Mouse (Mus musculus) stomach, embryonic 16.5 days (tissue): ENCODE measurements around the gene Aanat. TPM values are rescaled to one million over a fixed set of nuclear protein-coding genes. Genes with fewer than 3 reads are reported as not detected.

Source experiments
- ATAC-seq: fragments of 200-750 bp; cut with Nextera tagmentation; 2 replicates; pipeline ENCODE4 v1.8.0; 2017; ENCODE audit warnings: moderate number of reproducible peaks, moderate TSS enrichment; ENCODE audit not compliant: insufficient read depth, low FRiP score
- H3K27ac ChIP-seq: fragments of 300-500 bp; sonication (generic); 2 replicates; pipeline ENCODE4 v1.5.1; 2014; ENCODE audit warnings: low read length
- H3K27me3 ChIP-seq: fragments of 300-500 bp; sonication (generic); 2 replicates; pipeline ENCODE4 v1.6.1; 2014; ENCODE audit warnings: low read length, control low read depth, mixed read lengths; ENCODE audit not compliant: control insufficient read depth, insufficient read depth
- H3K36me3 ChIP-seq: fragments of 300-500 bp; sonication (generic); 2 replicates; pipeline ENCODE4 v1.6.1; 2014; ENCODE audit warnings: low read length; ENCODE audit not compliant: control insufficient read depth, insufficient read depth
- H3K4me1 ChIP-seq: fragments of 300-500 bp; sonication (generic); 2 replicates; pipeline ENCODE4 v1.6.1; 2014; ENCODE audit warnings: low read length, control low read depth, mixed read lengths; ENCODE audit not compliant: control insufficient read depth, insufficient read depth
- H3K4me2 ChIP-seq: fragments of 300-500 bp; sonication (generic); 2 replicates; pipeline ENCODE4 v1.6.1; 2014; ENCODE audit warnings: low read depth, low read length, mixed read lengths
- H3K4me3 ChIP-seq: fragments of 300-500 bp; sonication (generic); replicated peaks from 2 replicates; pipeline ENCODE4 v1.5.1; 2014; ENCODE audit warnings: mild to moderate bottlenecking, low read length
- H3K9ac ChIP-seq: fragments of 300-500 bp; sonication (generic); 2 replicates; pipeline ENCODE4 v1.6.1; 2014; ENCODE audit warnings: low read length
- H3K9me3 ChIP-seq: fragments of 300-500 bp; sonication (generic); replicated peaks from 2 replicates; pipeline ENCODE4 v1.6.1; 2016; ENCODE audit warnings: low read length, control low read depth; ENCODE audit not compliant: control insufficient read depth
- WGBS: fragments of 180-500 bp; shearing (Covaris S2); extraction: QIAGEN DNeasy Blood & Tissue Kit; methylation state at CpG from one replicate; pipeline ENCODE4 v1.1.7; 2014; 5-methylcytosine and 5-hydroxymethylcytosine counted together
- polyA plus RNA-seq: library from polyadenylated mRNA; unstranded; fragments of >200 nt; fragmentation: Nextera tagmentation; extraction: Ambion mirVana; gene quantifications from 2 replicates; pipeline ENCODE4 v1.2.1, GENCODE M21; 2015

Aanat gene
- polyA plus RNA-seq, 1 experiment from 2014 or later: not detected

GRCm38 (mm10) chr11:116581376-116581814 lies 4.8 kb upstream of the Aanat start, which contains the start of gene Ube2o:
Gene Ube2o (minus strand): TSS chr11:116581447.
- Histone ChIP-seq H3K4me2 (peak within 1 kb of the TSS; percentile 89), H3K27me3 (no peaks in the 10 kb centered on the region), H3K27ac (peak within 1 kb of the TSS; percentile 43), H3K36me3 (no peaks in the 10 kb centered on the region), H3K4me3 (peak within 1 kb of the TSS; percentile 94), H3K9ac (peak within 1 kb of the TSS; percentile 81), H3K9me3 (no peaks in the 10 kb centered on the region), H3K4me1 (peaks cover 14% of the 10 kb centered on the region; the same call in 1 of the 2 replicates)
- peak; percentile 89 for ATAC-seq
- 2% methylated on average over 50 of the region's 51 CpGs for WGBS

- Histone ChIP-seq H3K4me2 (no peak overlapping the region), H3K27me3 (no peaks in the 10 kb centered on the region), H3K9me3 (no peaks in the 10 kb centered on the region), H3K27ac (no peak overlapping the region), H3K9ac (no peak overlapping the region), H3K36me3 (no peaks in the 10 kb centered on the region), H3K4me1 (no peaks in the 10 kb centered on the region), H3K4me3 (no peak overlapping the region)
- ATAC-seq: no peak
- 62% methylated on average over 6 of the region's 6 CpGs for WGBS
Measured at GRCm38 (mm10) chr11:116585682-116586081, 550 bp upstream of the Aanat start.

GRCm38 (mm10) chr11:116586801-116587631 lies 784 bp downstream of the Aanat start:
- H3K27me3 ChIP-seq: no peaks in the 10 kb centered on the region
- no peaks in the 10 kb centered on the region for H3K36me3 ChIP-seq
- H3K4me1 ChIP-seq: no peaks in the 10 kb centered on the region
- H3K9me3 ChIP-seq: no peaks in the 10 kb centered on the region
- H3K27ac ChIP-seq: no peak overlapping the region
- WGBS: 23% methylated on average over 23 of the region's 23 CpGs
- peak; percentile 66; the same call in 1 of the 2 replicates for ATAC-seq
- H3K4me2 ChIP-seq: no peak overlapping the region
- no peak overlapping the region for H3K9ac ChIP-seq
- no peak overlapping the region for H3K4me3 ChIP-seq

- H3K36me3 ChIP-seq: no peaks in the 10 kb centered on the region
- no peaks in the 10 kb centered on the region for H3K4me1 ChIP-seq
- H3K27ac ChIP-seq: no peak overlapping the region
- H3K27me3 ChIP-seq: no peaks in the 10 kb centered on the region
- H3K4me2 ChIP-seq: no peak overlapping the region
- H3K9me3 ChIP-seq: no peaks in the 10 kb centered on the region
- ATAC-seq: no peak
- WGBS: 24% methylated on average over 14 of the region's 14 CpGs
- no peak overlapping the region for H3K4me3 ChIP-seq
- no peak overlapping the region for H3K9ac ChIP-seq
Measured at GRCm38 (mm10) chr11:116589020-116589531, 2.8 kb downstream of the Aanat start.

- ATAC-seq: no peak
- no peak overlapping the region for H3K27ac ChIP-seq
- H3K9me3 ChIP-seq: no peaks in the 10 kb centered on the region
- no peaks in the 10 kb centered on the region for H3K27me3 ChIP-seq
- H3K36me3 ChIP-seq: no peaks in the 10 kb centered on the region
- no peak overlapping the region for H3K4me3 ChIP-seq
- no peak overlapping the region for H3K4me2 ChIP-seq
- 65% methylated on average over 8 of the region's 8 CpGs for WGBS
- H3K4me1 ChIP-seq: no peaks in the 10 kb centered on the region
- H3K9ac ChIP-seq: no peak overlapping the region
Measured at GRCm38 (mm10) chr11:116589574-116589973, 3.3 kb downstream of the Aanat start.

GRCm38 (mm10) chr11:116591621-116592020 lies 5.4 kb downstream of the Aanat start:
- no peak for ATAC-seq
- Histone ChIP-seq H3K4me1 (no peaks in the 10 kb centered on the region), H3K27me3 (no peaks in the 10 kb centered on the region), H3K27ac (no peak overlapping the region), H3K9ac (no peak overlapping the region), H3K4me3 (no peak overlapping the region), H3K36me3 (no peaks in the 10 kb centered on the region), H3K9me3 (no peaks in the 10 kb centered on the region), H3K4me2 (no peak overlapping the region)
- 77% methylated on average over 4 of the region's 4 CpGs for WGBS

GRCm38 (mm10) chr11:116592428-116592827 lies 6.2 kb downstream of the Aanat start:
- Histone ChIP-seq H3K27me3 (no peaks in the 10 kb centered on the region), H3K9me3 (no peaks in the 10 kb centered on the region), H3K4me1 (no peaks in the 10 kb centered on the region), H3K9ac (no peak overlapping the region), H3K27ac (no peak overlapping the region), H3K4me3 (no peak overlapping the region), H3K4me2 (no peak overlapping the region), H3K36me3 (no peaks in the 10 kb centered on the region)
- ATAC-seq: peak; percentile 57; the same call in 1 of the 2 replicates

GRCm38 (mm10) chr11:116593345-116593744 lies 7.1 kb downstream of the Aanat start:
- ATAC-seq: no peak
- no peaks in the 10 kb centered on the region for H3K9me3 ChIP-seq
- H3K4me2 ChIP-seq: no peak overlapping the region
- H3K4me3 ChIP-seq: no peak overlapping the region
- no peaks in the 10 kb centered on the region for H3K36me3 ChIP-seq
- WGBS: 91% methylated on average over 4 of the region's 4 CpGs
- H3K4me1 ChIP-seq: no peaks in the 10 kb centered on the region
- H3K27ac ChIP-seq: no peak overlapping the region
- H3K9ac ChIP-seq: no peak overlapping the region
- no peaks in the 10 kb centered on the region for H3K27me3 ChIP-seq

- no peak for ATAC-seq
- Histone ChIP-seq H3K9ac (no peak overlapping the region), H3K27ac (no peak overlapping the region), H3K4me2 (no peak overlapping the region), H3K4me1 (no peaks in the 10 kb centered on the region), H3K27me3 (no peaks in the 10 kb centered on the region), H3K4me3 (no peak overlapping the region), H3K36me3 (no peaks in the 10 kb centered on the region), H3K9me3 (no peaks in the 10 kb centered on the region)
- 87% methylated on average over 19 of the region's 19 CpGs for WGBS
Measured at GRCm38 (mm10) chr11:116596766-116597165, 10.5 kb downstream of the Aanat start.
